Mouse (Mus musculus) intestine, embryonic 15.5 days (tissue): ENCODE data around the gene Sez6l. TPM values are rescaled to one million over a fixed set of nuclear protein-coding genes. Genes with fewer than 3 reads are reported as not detected.

Experiments
- ATAC-seq: fragments of 200-750 bp; cut with Nextera tagmentation; 2 replicates; pipeline ENCODE4 v1.8.0; 2017; ENCODE audit warnings: moderate TSS enrichment, moderate library complexity
- H3K27ac ChIP-seq: fragments of 300-500 bp; sonication (generic); 2 replicates; pipeline ENCODE4 v1.5.1; 2015; ENCODE audit warnings: mild to moderate bottlenecking, inconsistent platforms
- H3K27me3 ChIP-seq: fragments of 300-500 bp; sonication (generic); replicated peaks from 2 replicates; pipeline ENCODE4 v1.6.1; 2015; ENCODE audit warnings: inconsistent platforms
- H3K36me3 ChIP-seq: fragments of 300-500 bp; sonication (generic); 2 replicates; pipeline ENCODE4 v1.6.1; 2015; ENCODE audit warnings: inconsistent platforms
- H3K4me1 ChIP-seq: fragments of 300-500 bp; sonication (generic); replicated peaks from 2 replicates; pipeline ENCODE4 v1.6.1; 2015; ENCODE audit warnings: inconsistent platforms
- H3K4me2 ChIP-seq: fragments of 300-500 bp; sonication (generic); replicated peaks from 2 replicates; pipeline ENCODE4 v1.6.1; 2015; ENCODE audit warnings: mild to moderate bottlenecking, inconsistent platforms
- H3K4me3 ChIP-seq: fragments of 300-500 bp; sonication (generic); replicated peaks from 2 replicates; pipeline ENCODE4 v1.5.1; 2015; ENCODE audit warnings: inconsistent platforms
- H3K9ac ChIP-seq: fragments of 300-500 bp; sonication (generic); 2 replicates; pipeline ENCODE4 v1.6.1; 2015; ENCODE audit warnings: inconsistent platforms
- H3K9me3 ChIP-seq: fragments of 300-500 bp; sonication (generic); 2 replicates; pipeline ENCODE4 v1.6.1; 2016; ENCODE audit warnings: inconsistent platforms
- WGBS: fragments of 180-500 bp; shearing (Covaris S2); methylation state at CpG from one replicate; pipeline ENCODE4 v1.1.7; 2015; 5-methylcytosine and 5-hydroxymethylcytosine counted together
- polyA plus RNA-seq: library from polyadenylated mRNA; unstranded; fragments of >200 nt; fragmentation: Nextera tagmentation; extraction: Ambion mirVana; gene quantifications from 2 replicates; pipeline ENCODE4 v1.2.1, GENCODE M21; 2015

The Sez6l gene
- polyA plus RNA-seq, 1 experiment from 2014 or later = 2.0 TPM

DNA sequence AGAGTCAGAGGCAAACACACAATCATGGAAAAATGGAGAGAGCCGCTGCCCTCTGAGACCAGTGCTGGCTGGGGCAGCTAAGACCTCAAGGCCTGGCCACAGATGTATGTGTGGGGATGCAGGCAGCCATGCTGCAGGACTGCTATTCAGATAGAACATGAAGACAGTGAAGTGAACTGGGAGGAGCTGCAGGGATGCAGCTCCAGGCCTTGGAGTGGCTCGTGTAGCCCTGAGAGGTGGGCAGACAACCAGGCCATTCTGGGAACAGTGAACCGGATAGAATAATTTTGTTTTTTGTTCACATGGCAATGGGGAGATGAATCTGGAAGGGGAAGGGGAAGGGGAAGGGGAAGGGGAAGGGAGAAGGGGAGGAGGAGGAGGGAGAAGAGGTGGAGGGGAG lies 51.0 kb downstream of the Sez6l start:
- Histone ChIP-seq H3K27me3 (no peaks in the 10 kb centered on the region; the same call in 1 of the 2 replicates), H3K9ac (no peak overlapping the region), H3K27ac (no peak overlapping the region), H3K36me3 (no peaks in the 10 kb centered on the region), H3K4me1 (0 out of 2 replicates have a peak, but pooled peaks cover 12% of the 10 kb centered on the region), H3K9me3 (no peaks in the 10 kb centered on the region), H3K4me3 (no peak overlapping the region), H3K4me2 (no peak overlapping the region)
- no peak for ATAC-seq
- 84% methylated on average over 3 of the region's 3 CpGs for WGBS

DNA sequence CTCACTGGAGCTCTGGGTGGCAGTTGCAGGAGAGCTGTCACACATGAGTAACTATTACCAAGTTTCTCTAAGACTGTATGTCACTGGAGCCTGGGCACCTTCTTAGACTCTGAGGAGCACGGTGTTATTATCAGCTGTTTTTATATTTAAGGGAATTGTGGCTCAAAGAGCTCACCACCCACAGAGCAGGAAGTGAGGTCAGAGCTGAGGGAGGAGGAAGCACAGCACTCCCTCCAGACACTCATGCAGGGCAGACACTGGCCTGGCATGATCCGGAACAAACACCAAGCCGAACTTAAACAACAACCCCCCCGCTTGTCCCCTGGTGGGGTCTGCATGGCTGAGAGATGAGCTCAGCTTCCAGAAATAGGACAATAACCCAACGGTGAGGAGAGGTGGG lies 51.7 kb downstream of the Sez6l start:
- H3K4me1 ChIP-seq = 0 out of 2 replicates have a peak, but pooled peaks cover 16% of the 10 kb centered on the region
- WGBS = 46% methylated on average over 5 of the region's 5 CpGs
- no peaks in the 10 kb centered on the region for H3K36me3 ChIP-seq
- H3K27ac ChIP-seq = no peak overlapping the region
- no peaks in the 10 kb centered on the region for H3K9me3 ChIP-seq
- H3K27me3 ChIP-seq = no peaks in the 10 kb centered on the region
- H3K4me3 ChIP-seq = no peak overlapping the region
- no peak for ATAC-seq
- H3K4me2 ChIP-seq = no peak overlapping the region
- no peak overlapping the region for H3K9ac ChIP-seq

DNA sequence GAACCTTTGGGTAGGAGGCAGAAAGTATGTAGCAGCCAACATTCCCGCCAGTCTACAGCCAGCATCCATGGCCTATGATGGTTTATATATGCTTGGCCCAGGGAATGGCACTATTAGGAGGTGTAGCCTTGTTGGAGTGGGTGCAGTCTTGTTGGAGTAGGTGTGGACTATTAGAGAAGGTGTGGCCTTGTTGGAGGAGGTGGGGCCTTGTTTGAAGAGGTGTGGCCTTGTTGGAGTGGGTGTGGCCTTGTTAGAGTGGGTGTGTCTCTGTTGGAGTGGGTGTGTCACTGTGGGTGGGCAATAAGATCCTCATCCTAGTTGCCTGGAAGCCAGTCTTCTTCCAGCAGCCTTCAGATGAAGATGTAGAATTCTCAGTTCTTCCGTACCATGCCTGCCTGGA lies 53.2 kb downstream of the Sez6l start:
- H3K4me1 ChIP-seq = 0 out of 2 replicates have a peak, but pooled peaks cover 16% of the 10 kb centered on the region
- no peaks in the 10 kb centered on the region for H3K27me3 ChIP-seq
- H3K36me3 ChIP-seq = no peaks in the 10 kb centered on the region
- H3K9me3 ChIP-seq = no peaks in the 10 kb centered on the region
- no peak overlapping the region for H3K4me3 ChIP-seq
- H3K27ac ChIP-seq = no peak overlapping the region
- H3K9ac ChIP-seq = no peak overlapping the region
- no peak overlapping the region for H3K4me2 ChIP-seq
- WGBS = 84% methylated on average over 2 of the region's 2 CpGs
- no peak for ATAC-seq

DNA sequence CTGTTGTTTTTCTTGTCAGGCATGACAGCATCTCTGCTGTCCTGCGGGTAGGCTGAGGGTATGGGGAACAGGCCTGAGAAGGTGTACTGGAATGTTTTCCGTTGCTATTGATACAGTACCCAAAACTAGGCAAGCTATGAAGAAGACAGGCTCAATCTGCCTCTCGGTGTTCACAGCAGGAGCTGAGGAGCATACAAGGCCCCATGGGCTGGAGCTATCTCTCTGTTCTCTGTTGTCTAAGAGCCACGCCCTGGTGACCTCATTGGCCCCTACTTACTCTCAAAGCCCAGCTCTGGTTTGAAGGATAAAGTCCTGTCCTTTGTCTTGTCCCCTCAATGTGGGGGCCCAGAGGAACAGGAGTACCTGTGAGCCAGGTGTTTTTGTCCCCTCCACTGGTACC lies 53.7 kb downstream of the Sez6l start:
- Histone ChIP-seq H3K27me3 (no peaks in the 10 kb centered on the region), H3K27ac (no peak overlapping the region), H3K4me1 (0 out of 2 replicates have a peak, but pooled peaks cover 16% of the 10 kb centered on the region), H3K4me2 (no peak overlapping the region), H3K9me3 (no peaks in the 10 kb centered on the region), H3K4me3 (no peak overlapping the region), H3K9ac (no peak overlapping the region), H3K36me3 (no peaks in the 10 kb centered on the region)
- 70% methylated on average over 4 of the region's 4 CpGs for WGBS
- no peak for ATAC-seq

GRCm38 (mm10) chr5:112521703-112522527 lies 55.1 kb downstream of the Sez6l start:
- no peak overlapping the region for H3K9ac ChIP-seq
- WGBS = 17% methylated on average over 19 of the region's 19 CpGs
- no peak overlapping the region for H3K27ac ChIP-seq
- H3K9me3 ChIP-seq = no peaks in the 10 kb centered on the region
- H3K4me1 ChIP-seq = 0 out of 2 replicates have a peak, but pooled peaks cover 16% of the 10 kb centered on the region
- no peak overlapping the region for H3K4me3 ChIP-seq
- H3K4me2 ChIP-seq = no peak overlapping the region
- no peak for ATAC-seq
- no peaks in the 10 kb centered on the region for H3K36me3 ChIP-seq
- no peaks in the 10 kb centered on the region for H3K27me3 ChIP-seq

GRCm38 (mm10) chr5:112520826-112521702 lies 55.9 kb downstream of the Sez6l start:
- H3K27ac ChIP-seq = no peak overlapping the region
- no peaks in the 10 kb centered on the region for H3K36me3 ChIP-seq
- no peak overlapping the region for H3K4me3 ChIP-seq
- H3K4me1 ChIP-seq = 0 out of 2 replicates have a peak, but pooled peaks cover 16% of the 10 kb centered on the region
- H3K27me3 ChIP-seq = no peaks in the 10 kb centered on the region
- H3K4me2 ChIP-seq = no peak overlapping the region
- no peak overlapping the region for H3K9ac ChIP-seq
- 0 out of 2 replicates have a peak, but pooled peaks have one; percentile 9 for ATAC-seq
- 19% methylated on average over 8 of the region's 8 CpGs for WGBS
- no peaks in the 10 kb centered on the region for H3K9me3 ChIP-seq

DNA sequence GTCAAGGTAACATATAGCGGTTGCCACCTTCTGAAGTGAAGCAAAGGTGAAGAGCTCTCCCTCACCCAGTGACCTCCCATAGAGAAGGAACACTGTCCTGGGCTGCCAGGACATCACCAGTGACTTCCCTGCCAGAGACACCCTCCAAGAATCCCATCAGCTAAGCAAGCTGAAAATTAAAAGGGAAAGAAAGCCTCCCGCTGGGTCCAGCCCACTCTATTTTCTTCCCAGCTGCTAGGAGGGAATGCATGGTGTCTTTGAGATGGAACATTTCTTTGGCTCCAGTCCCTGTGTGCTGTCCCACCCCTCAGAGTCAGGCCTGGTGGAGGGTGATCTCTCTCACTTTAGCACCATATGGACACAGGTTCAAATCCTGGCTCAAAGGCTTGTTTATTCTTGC lies 58.2 kb downstream of the Sez6l start:
- no peak overlapping the region for H3K4me2 ChIP-seq
- no peak overlapping the region for H3K4me3 ChIP-seq
- ATAC-seq = no peak
- H3K9me3 ChIP-seq = no peaks in the 10 kb centered on the region
- H3K27ac ChIP-seq = no peak overlapping the region
- H3K9ac ChIP-seq = no peak overlapping the region
- H3K36me3 ChIP-seq = no peaks in the 10 kb centered on the region
- 79% methylated on average over 2 of the region's 2 CpGs for WGBS
- H3K4me1 ChIP-seq = 0 out of 2 replicates have a peak, but pooled peaks cover 16% of the 10 kb centered on the region
- H3K27me3 ChIP-seq = no peaks in the 10 kb centered on the region

DNA sequence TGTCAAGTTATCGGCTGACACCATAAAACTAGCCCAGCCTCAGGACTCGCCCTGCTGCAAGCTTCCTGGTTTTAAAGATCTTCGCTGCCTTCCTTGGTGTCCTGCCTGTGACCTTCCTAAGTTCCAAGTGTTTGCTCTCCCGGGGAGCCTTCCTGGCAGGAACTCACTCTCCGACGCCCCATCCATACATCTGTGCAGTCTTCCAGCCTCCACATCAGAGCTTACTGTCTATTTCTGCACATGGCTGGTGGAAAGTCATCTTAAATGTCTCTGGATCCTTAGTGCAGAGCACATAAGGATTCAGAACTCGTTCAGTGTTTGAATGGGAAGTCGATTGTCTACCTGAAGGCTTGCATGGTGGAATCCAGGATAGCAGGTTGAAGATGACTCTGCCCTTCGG lies 59.5 kb downstream of the Sez6l start:
- WGBS = 74% methylated on average over 9 of the region's 9 CpGs
- no peak overlapping the region for H3K4me2 ChIP-seq
- H3K4me1 ChIP-seq = 0 out of 2 replicates have a peak, but pooled peaks cover 16% of the 10 kb centered on the region
- H3K9ac ChIP-seq = no peak overlapping the region
- H3K9me3 ChIP-seq = no peaks in the 10 kb centered on the region
- H3K36me3 ChIP-seq = no peaks in the 10 kb centered on the region
- no peaks in the 10 kb centered on the region for H3K27me3 ChIP-seq
- H3K27ac ChIP-seq = no peak overlapping the region
- ATAC-seq = no peak; the same call in 1 of the 2 replicates
- no peak overlapping the region for H3K4me3 ChIP-seq

- H3K9ac ChIP-seq = no peak overlapping the region
- H3K27me3 ChIP-seq = no peaks in the 10 kb centered on the region
- H3K27ac ChIP-seq = no peak overlapping the region
- H3K4me3 ChIP-seq = no peak overlapping the region
- H3K4me2 ChIP-seq = no peak overlapping the region
- H3K9me3 ChIP-seq = no peaks in the 10 kb centered on the region
- no peak for ATAC-seq
- H3K36me3 ChIP-seq = no peaks in the 10 kb centered on the region
- 89% methylated on average over 3 of the region's 3 CpGs for WGBS
- 0 out of 2 replicates have a peak, but pooled peaks cover 9% of the 10 kb centered on the region for H3K4me1 ChIP-seq
Observed at GRCm38 (mm10) chr5:112516527-112516926, 60.5 kb downstream of the Sez6l start.

DNA sequence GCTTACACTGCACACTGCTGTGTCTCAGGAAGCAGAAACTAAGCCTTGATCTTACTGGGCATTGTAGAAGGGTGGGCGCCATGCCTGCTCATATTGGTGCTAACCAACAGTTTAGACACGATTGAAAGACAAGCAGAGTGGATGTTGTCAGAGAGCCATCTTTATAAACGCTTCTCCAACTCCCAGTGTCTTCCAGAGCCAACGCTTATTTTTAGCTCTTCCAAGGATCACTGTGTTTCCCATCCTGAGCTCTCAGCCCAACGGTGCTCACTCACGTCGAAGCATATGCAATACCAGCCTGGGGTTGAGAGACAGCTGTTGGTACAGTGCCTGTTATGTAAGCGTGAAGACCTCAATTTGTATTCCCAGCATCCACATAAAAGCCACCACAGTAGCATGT lies 66.6 kb downstream of the Sez6l start:
- no peaks in the 10 kb centered on the region for H3K4me1 ChIP-seq
- no peaks in the 10 kb centered on the region for H3K9me3 ChIP-seq
- no peak for ATAC-seq
- no peak overlapping the region for H3K27ac ChIP-seq
- 78% methylated on average over 8 of the region's 8 CpGs for WGBS
- H3K27me3 ChIP-seq = no peaks in the 10 kb centered on the region; the same call in 1 of the 2 replicates
- no peak overlapping the region for H3K4me3 ChIP-seq
- no peak overlapping the region for H3K9ac ChIP-seq
- H3K4me2 ChIP-seq = no peak overlapping the region
- no peaks in the 10 kb centered on the region for H3K36me3 ChIP-seq

- no peaks in the 10 kb centered on the region for H3K36me3 ChIP-seq
- ATAC-seq = no peak
- H3K4me1 ChIP-seq = no peaks in the 10 kb centered on the region
- H3K4me2 ChIP-seq = no peak overlapping the region
- H3K9me3 ChIP-seq = no peaks in the 10 kb centered on the region
- H3K9ac ChIP-seq = no peak overlapping the region
- no peak overlapping the region for H3K4me3 ChIP-seq
- H3K27ac ChIP-seq = no peak overlapping the region
- 72% methylated on average over 5 of the region's 5 CpGs for WGBS
- H3K27me3 ChIP-seq = no peaks in the 10 kb centered on the region; the same call in 1 of the 2 replicates
Observed at GRCm38 (mm10) chr5:112509916-112510315, 67.1 kb downstream of the Sez6l start.

- WGBS = 67% methylated on average over 4 of the region's 4 CpGs
- Histone ChIP-seq H3K27me3 (no peaks in the 10 kb centered on the region; the same call in 1 of the 2 replicates), H3K4me3 (no peak overlapping the region)
Observed at GRCm38 (mm10) chr5:112505595-112505994, 71.4 kb downstream of the Sez6l start.

More at GRCm38 (mm10) chr5:112505595-112505994, 71.4 kb downstream of the Sez6l start:
- ATAC-seq = no peak
- H3K36me3 ChIP-seq = no peaks in the 10 kb centered on the region
- no peaks in the 10 kb centered on the region for H3K9me3 ChIP-seq
- no peaks in the 10 kb centered on the region for H3K4me1 ChIP-seq
- no peak overlapping the region for H3K4me2 ChIP-seq
- no peak overlapping the region for H3K9ac ChIP-seq
- no peak overlapping the region for H3K27ac ChIP-seq
